Mouse (Mus musculus) left cerebral cortex, postnatal 4 days (tissue): ENCODE measurements around the gene 4933430I17Rik. TPM values are rescaled to one million over a fixed set of nuclear protein-coding genes. Genes with fewer than 3 reads are reported as not detected.

Experiments used
- DNase-seq: peaks from one replicate; pipeline ENCODE4 v3.0.0-alpha.2; 2022
- intact Hi-C: fragments of 180-260 bp; cut with DNase I; formaldehyde crosslinking; loops from one replicate; pipeline ENCODE4 v1.15.1; 2025
- total RNA-seq, 2 experiments: library from RNA; stranded (reverse); gene quantifications; 2 replicates each; pipeline ENCODE4 v1.2.3; 2021

The 4933430I17Rik gene
- total RNA-seq, 2 experiments from 2014 or later: 0.44 to 0.90 TPM

- intact Hi-C loops: no loop called here
- no peak for DNase-seq
Observed at GRCm38 (mm10) chr4:62502969-62503368, 22.2 kb upstream of the 4933430I17Rik start.

- DNase-seq: no peak
- intact Hi-C loops: no loop called here
Observed at GRCm38 (mm10) chr4:62503374-62503970, 21.7 kb upstream of the 4933430I17Rik start, which contains the start of gene Hdhd3. Gene Hdhd3 (minus strand): TSS chr4:62503467.

DNA sequence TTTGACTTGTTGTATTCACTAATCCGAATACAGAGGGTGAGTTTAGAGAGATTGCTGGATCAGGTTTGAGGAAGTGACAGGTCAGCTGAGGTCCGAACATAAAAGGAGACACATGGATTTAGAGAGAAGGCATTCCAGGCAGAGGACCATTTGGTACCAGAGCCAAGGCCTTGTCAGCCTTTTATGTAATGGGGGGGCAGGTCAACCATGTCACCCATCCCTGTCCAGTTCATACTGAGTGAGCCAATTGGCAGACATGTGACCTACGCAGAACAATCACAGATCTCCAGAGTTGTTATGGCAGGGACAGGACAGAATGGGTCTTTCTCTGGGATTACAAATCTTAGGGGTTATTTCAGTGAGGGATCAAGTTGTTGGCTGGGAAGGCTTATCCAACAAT, 19.2 kb upstream of the 4933430I17Rik start:
- intact Hi-C loops: no loop called here

DNA sequence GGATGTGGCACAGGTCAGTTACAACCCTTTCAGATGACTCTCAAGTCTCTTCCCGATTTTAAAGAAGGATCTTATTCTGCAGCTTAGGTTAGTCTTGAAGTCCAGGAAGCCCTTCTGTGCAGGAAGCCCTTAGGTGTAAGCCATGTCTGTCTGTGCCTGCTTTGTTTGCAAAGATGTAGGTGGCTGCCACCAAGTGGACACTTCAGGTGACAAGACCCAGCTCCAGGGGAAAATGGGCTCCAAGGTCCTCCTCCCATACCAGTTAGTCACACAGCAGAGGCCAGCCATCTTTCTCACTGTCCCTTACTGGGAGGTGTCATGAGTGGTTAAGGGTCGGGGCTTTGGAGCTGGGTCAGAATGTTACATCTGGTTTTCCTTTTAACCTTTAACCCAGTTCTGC, 18.4 kb upstream of the 4933430I17Rik start:
- DNase-seq: peak; percentile 32
- intact Hi-C loops: no loop called here

More for the DNA sequence above, 19.2 kb upstream of the 4933430I17Rik start:
- no peak for DNase-seq

GRCm38 (mm10) chr4:62508839-62509238, 16.3 kb upstream of the 4933430I17Rik start:
- peak; percentile 36 for DNase-seq
- intact Hi-C loops: no loop called here

- intact Hi-C loops: no loop called here
- DNase-seq: no peak
Observed at GRCm38 (mm10) chr4:62509946-62510345, 15.2 kb upstream of the 4933430I17Rik start.

DNA sequence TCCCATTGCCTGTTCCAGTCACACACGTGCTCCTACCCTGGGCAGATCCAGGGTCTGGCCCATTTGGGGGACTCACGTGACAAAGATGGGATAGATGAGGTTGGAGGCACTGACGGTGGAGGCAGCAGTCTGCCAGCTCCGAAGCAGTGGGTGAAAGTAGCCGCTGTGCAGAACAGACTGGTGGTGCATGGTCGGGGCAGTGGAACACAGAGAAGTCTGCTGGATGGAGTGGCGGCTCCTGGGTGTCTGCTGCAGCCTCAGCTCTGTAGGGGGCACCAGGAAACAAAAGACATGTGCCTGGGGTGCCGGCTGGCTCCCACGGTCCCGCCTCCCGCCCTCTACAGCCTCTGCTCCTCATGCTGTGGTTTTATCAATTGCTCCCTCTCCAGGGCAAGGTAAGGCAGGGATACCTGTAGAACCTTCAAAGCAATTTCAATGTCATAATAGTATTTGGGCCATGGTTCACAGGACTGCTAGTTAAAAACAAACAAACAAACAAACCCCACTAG, 11.1 kb upstream of the 4933430I17Rik start:
- intact Hi-C loops: no loop called here

GRCm38 (mm10) chr4:62514995-62515394, 10.2 kb upstream of the 4933430I17Rik start:
- no peak for DNase-seq
- intact Hi-C loops: no loop called here

More for the DNA sequence above, 11.1 kb upstream of the 4933430I17Rik start:
- DNase-seq: no peak

GRCm38 (mm10) chr4:62515490-62515889, 9.7 kb upstream of the 4933430I17Rik start:
- intact Hi-C loops: no loop called here
- no peak for DNase-seq

DNA sequence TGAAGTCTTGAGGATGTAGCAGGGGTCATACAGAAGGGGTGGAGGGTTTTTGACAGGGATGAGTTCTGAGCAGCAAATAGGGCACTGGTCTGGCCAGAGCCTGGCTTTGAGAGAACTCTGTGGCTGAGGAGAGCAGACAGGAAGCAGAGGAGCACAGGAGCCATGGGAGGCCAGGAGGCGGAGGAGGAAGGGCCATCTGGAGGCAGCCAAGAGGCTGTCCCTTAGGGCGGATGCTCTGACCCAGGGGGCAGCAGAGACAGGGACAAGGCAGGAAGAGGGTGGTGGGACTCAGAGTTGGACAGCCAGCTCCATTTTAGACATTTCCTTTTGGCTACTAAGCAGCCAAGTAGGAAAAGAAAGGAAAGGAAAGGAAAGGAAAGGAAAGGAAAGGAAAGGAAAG, 9.1 kb upstream of the 4933430I17Rik start:
- no peak for DNase-seq
- intact Hi-C loops: no loop called here

GRCm38 (mm10) chr4:62516579-62516978, 8.6 kb upstream of the 4933430I17Rik start:
- no peak for DNase-seq
- intact Hi-C loops: no loop called here

GRCm38 (mm10) chr4:62517046-62517445, 8.1 kb upstream of the 4933430I17Rik start:
- intact Hi-C loops: no loop called here
- DNase-seq: no peak

DNA sequence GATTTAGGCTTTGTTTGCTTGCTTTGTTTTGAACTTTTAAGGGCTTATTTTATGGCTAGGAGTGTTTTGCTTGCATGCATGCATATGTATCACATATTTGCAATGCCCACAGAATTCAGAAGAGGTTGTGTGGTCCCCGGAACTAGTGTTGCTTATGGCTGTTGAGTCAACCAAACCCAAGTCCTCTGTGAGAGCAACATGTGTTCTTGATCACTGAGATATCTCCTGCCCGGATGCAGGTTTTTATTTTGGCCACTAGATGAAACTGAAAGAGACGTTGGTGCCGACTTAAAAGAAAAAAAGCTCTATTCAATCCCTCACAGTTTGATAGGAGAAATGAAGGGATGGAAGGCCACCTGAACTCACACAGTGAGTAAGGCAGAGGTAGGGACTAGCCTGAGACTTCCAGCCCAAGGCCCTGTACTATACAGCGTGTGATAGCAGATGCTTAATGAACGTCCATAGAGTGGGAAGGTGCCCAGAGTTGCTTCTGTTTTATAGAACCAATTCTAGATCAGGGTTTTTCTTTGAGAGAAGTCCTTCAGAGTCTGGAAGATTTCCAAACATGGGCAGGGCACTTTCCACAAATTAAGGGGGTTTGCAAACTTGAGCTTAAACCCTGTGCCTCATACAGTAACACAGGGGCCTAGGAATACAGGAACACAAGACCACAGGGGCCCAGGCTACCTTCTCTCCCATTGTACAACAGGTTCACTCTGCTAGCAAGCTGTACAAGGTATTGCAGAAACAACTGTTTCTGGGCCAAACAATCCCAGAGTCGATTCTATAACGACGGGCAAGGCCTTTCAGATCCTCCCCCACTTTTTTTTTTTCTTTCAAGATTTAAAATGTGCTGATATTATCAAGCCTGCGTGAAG, 7.4 kb upstream of the 4933430I17Rik start:
- no peak for DNase-seq
- intact Hi-C loops: no loop called here

- intact Hi-C loops: no loop called here
- no peak for DNase-seq
Observed at GRCm38 (mm10) chr4:62518416-62519121, 6.6 kb upstream of the 4933430I17Rik start.

DNA sequence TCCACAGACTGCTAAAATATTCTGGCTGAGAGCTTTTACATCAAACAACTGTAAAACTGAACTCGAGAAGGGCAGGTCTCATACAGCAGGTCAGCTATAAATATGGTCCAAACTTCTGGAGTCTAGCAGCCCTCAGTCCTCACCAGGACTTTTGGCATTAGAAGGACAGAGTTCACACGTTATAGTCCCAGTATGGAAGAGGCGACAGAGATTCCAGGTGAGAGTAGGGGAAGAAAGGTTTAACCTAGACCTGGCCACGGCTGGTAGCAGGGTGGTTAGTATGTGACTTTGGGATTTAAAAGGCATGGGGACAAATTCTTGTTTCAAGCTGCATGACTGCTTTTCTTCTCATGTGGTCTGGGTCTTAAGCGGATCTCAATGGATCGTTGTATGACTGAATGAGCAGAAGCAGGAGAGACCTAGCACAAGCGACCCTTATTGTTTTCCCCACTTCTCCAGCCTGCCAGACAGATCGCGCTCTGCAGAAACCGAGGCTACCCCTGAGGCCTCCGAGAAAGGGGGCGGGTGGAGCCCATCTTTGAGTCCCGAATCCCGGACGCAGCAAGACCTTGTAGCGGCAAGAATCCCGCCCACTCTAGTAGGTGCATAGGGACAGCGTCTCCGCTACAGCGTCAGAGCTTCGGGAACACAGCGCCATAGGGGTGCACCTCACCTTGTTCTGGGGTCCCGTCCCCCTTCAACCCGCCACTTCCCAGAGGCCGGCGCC, 5.9 kb upstream of the 4933430I17Rik start:
- DNase-seq: peak; percentile 27
- intact Hi-C loops: no loop called here

- intact Hi-C loops: no loop called here
- peak; percentile 78 for DNase-seq
Observed at GRCm38 (mm10) chr4:62519849-62520233, 5.3 kb upstream of the 4933430I17Rik start, which contains the start of gene Alad. Gene Alad (minus strand): TSS chr4:62519918.

GRCm38 (mm10) chr4:62520892-62521400, 4.2 kb upstream of the 4933430I17Rik start:
- intact Hi-C loops: no loop called here
- DNase-seq: no peak

GRCm38 (mm10) chr4:62525489-62525811, 281 bp downstream of the 4933430I17Rik start:
- DNase-seq: no peak
- intact Hi-C loops: no loop called here

- DNase-seq: no peak
- intact Hi-C loops: no loop called here
Observed at GRCm38 (mm10) chr4:62526256-62526655, 1.1 kb downstream of the 4933430I17Rik start.

DNA sequence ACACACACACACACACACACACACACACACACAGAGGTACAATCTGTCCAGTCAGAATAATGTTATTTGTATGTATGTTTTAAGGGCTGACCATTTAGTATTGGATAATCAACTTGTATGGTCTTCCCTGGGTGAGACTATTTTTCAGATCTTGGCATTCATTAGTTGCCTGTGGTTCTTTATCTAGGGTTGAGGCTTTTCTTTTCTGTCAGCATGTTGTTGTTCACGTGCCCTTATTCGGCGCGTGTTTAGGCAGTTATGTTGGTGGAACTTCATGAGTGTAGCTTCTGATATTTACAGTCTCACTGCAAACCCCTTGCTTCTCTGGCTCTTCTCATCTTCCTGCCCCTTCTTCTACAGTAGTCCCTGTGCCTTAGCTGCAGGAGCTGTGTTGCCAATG, 2.5 kb downstream of the 4933430I17Rik start:
- no peak for DNase-seq
- intact Hi-C loops: no loop called here
